Mouse (Mus musculus): ENCODE results near the gene Pdzd4. TPM values are rescaled to one million over a fixed set of nuclear protein-coding genes. Genes with fewer than 3 reads are reported as not detected.

Pdzd4 gene
- 0.63 and 1.0 TPM in 2 replicates for polyA plus RNA-seq (2016; fragmentation: Nextera tagmentation; extraction: Ambion mirVana)

GRCm38 (mm10) chrX:73824185-73825151, at the start of gene Pdzd4:
Gene Pdzd4 (minus strand): TSS chrX:73824969.
- H3K36me3 ChIP-seq, result no peaks in the 10 kb centered on the region
- WGBS, result 21% methylated on average over 80 of the region's 84 CpGs
- 0 out of 2 replicates have a peak, but pooled peaks cover 7% of the 10 kb centered on the region for H3K9me3 ChIP-seq
- peaks cover 35% of the 10 kb centered on the region for H3K27me3 ChIP-seq (ENCODE audit: insufficient read depth, poor library complexity, severe bottlenecking)
- peak; percentile 57 for DNase-seq (ENCODE audit: low spot score)
- H3K27ac ChIP-seq, result peak within 1 kb of the TSS; percentile 89
- peaks cover 19% of the 10 kb centered on the region; the same call in 1 of the 2 replicates for H3K4me1 ChIP-seq (replicated peaks)
- peak within 1 kb of the TSS; percentile 65 for H3K4me3 ChIP-seq

- no peak overlapping the region for H3K27ac ChIP-seq
- 69% methylated on average over 1 of the region's 1 CpGs for WGBS
Observed at GRCm38 (mm10) chrX:73871956-73872355, 47.2 kb upstream of the Pdzd4 start.

GRCm38 (mm10) chrX:73871474-73871873, 46.7 kb upstream of the Pdzd4 start:
- Histone ChIP-seq H3K9me3 (no peaks in the 10 kb centered on the region), H3K27ac (no peak overlapping the region), H3K4me3 (no peak overlapping the region), H3K4me1 (replicated peaks) (peaks cover 11% of the 10 kb centered on the region; the same call in 1 of the 2 replicates), H3K27me3 (ENCODE audit: insufficient read depth, poor library complexity, severe bottlenecking) (peaks cover under 1% of the 10 kb centered on the region), H3K36me3 (no peaks in the 10 kb centered on the region)
- no peak for DNase-seq (ENCODE audit: low spot score)

More at GRCm38 (mm10) chrX:73871956-73872355, 47.2 kb upstream of the Pdzd4 start:
- Histone ChIP-seq H3K36me3 (no peaks in the 10 kb centered on the region), H3K27me3 (ENCODE audit: insufficient read depth, poor library complexity, severe bottlenecking) (peaks cover 5% of the 10 kb centered on the region), H3K9me3 (no peaks in the 10 kb centered on the region), H3K4me1 (replicated peaks) (peaks cover 7% of the 10 kb centered on the region; the same call in 1 of the 2 replicates), H3K4me3 (no peak overlapping the region)
- DNase-seq (ENCODE audit: low spot score), result no peak

- Histone ChIP-seq H3K36me3 (no peaks in the 10 kb centered on the region), H3K27ac (no peak overlapping the region), H3K9me3 (no peaks in the 10 kb centered on the region), H3K4me3 (no peak overlapping the region), H3K27me3 (ENCODE audit: insufficient read depth, poor library complexity, severe bottlenecking) (no peaks in the 10 kb centered on the region), H3K4me1 (replicated peaks) (peaks cover 28% of the 10 kb centered on the region)
- WGBS, result 16% methylated on average over 5 of the region's 5 CpGs
- peak; percentile 35 for DNase-seq (ENCODE audit: low spot score)
Observed at GRCm38 (mm10) chrX:73869334-73869733, 44.6 kb upstream of the Pdzd4 start.

- WGBS, result 73% methylated on average over 1 of the region's 1 CpGs
- Histone ChIP-seq H3K4me1 (replicated peaks) (peaks cover 30% of the 10 kb centered on the region), H3K9me3 (no peaks in the 10 kb centered on the region), H3K27ac (0 out of 2 replicates have a peak overlapping the region, but pooled peaks have one; percentile 29), H3K27me3 (ENCODE audit: insufficient read depth, poor library complexity, severe bottlenecking) (no peaks in the 10 kb centered on the region), H3K4me3 (no peak overlapping the region), H3K36me3 (no peaks in the 10 kb centered on the region)
- no peak for DNase-seq (ENCODE audit: low spot score)
Observed at GRCm38 (mm10) chrX:73867852-73868251, 43.1 kb upstream of the Pdzd4 start.

- peaks cover 30% of the 10 kb centered on the region for H3K4me1 ChIP-seq (replicated peaks)
- no peaks in the 10 kb centered on the region for H3K9me3 ChIP-seq
- H3K27me3 ChIP-seq (ENCODE audit: insufficient read depth, poor library complexity, severe bottlenecking), result no peaks in the 10 kb centered on the region
- H3K4me3 ChIP-seq, result no peak overlapping the region
- 0 out of 2 replicates have a peak overlapping the region, but pooled peaks have one; percentile 29 for H3K27ac ChIP-seq
- no peaks in the 10 kb centered on the region for H3K36me3 ChIP-seq
- no peak for DNase-seq (ENCODE audit: low spot score)
- WGBS, result 22% methylated on average over 3 of the region's 3 CpGs
Observed at GRCm38 (mm10) chrX:73867256-73867655, 42.5 kb upstream of the Pdzd4 start.

- Histone ChIP-seq H3K4me3 (no peak overlapping the region), H3K36me3 (no peaks in the 10 kb centered on the region), H3K27me3 (ENCODE audit: insufficient read depth, poor library complexity, severe bottlenecking) (no peaks in the 10 kb centered on the region), H3K27ac (peak overlapping the region; percentile 40; the same call in 1 of the 2 replicates), H3K9me3 (no peaks in the 10 kb centered on the region), H3K4me1 (replicated peaks) (peaks cover 30% of the 10 kb centered on the region)
- peak; percentile 17 for DNase-seq (ENCODE audit: low spot score)
- 55% methylated on average over 3 of the region's 3 CpGs for WGBS
Observed at GRCm38 (mm10) chrX:73864692-73865091, 39.9 kb upstream of the Pdzd4 start.

GRCm38 (mm10) chrX:73855087-73855408, 30.3 kb upstream of the Pdzd4 start:
- Histone ChIP-seq H3K36me3 (no peaks in the 10 kb centered on the region), H3K27ac (no peak overlapping the region), H3K4me3 (no peak overlapping the region), H3K9me3 (no peaks in the 10 kb centered on the region), H3K4me1 (replicated peaks) (no peaks in the 10 kb centered on the region), H3K27me3 (ENCODE audit: insufficient read depth, poor library complexity, severe bottlenecking) (0 out of 2 replicates have a peak, but pooled peaks cover 3% of the 10 kb centered on the region)
- 60% methylated on average over 3 of the region's 3 CpGs for WGBS
- no peak for DNase-seq (ENCODE audit: low spot score)

- no peak overlapping the region for H3K4me3 ChIP-seq
- H3K27me3 ChIP-seq (ENCODE audit: insufficient read depth, poor library complexity, severe bottlenecking), result 0 out of 2 replicates have a peak, but pooled peaks cover 3% of the 10 kb centered on the region
- WGBS, result 87% methylated on average over 9 of the region's 9 CpGs
- no peaks in the 10 kb centered on the region for H3K36me3 ChIP-seq
- no peak overlapping the region for H3K27ac ChIP-seq
- no peak for DNase-seq (ENCODE audit: low spot score)
- H3K9me3 ChIP-seq, result no peaks in the 10 kb centered on the region
- H3K4me1 ChIP-seq (replicated peaks), result no peaks in the 10 kb centered on the region
Observed at GRCm38 (mm10) chrX:73854326-73855086, 29.7 kb upstream of the Pdzd4 start.

- no peaks in the 10 kb centered on the region for H3K4me1 ChIP-seq (replicated peaks)
- no peaks in the 10 kb centered on the region for H3K9me3 ChIP-seq
- H3K36me3 ChIP-seq, result no peaks in the 10 kb centered on the region
- no peak overlapping the region for H3K27ac ChIP-seq
- no peaks in the 10 kb centered on the region for H3K27me3 ChIP-seq (ENCODE audit: insufficient read depth, poor library complexity, severe bottlenecking)
- DNase-seq (ENCODE audit: low spot score), result no peak
- no peak overlapping the region for H3K4me3 ChIP-seq
- WGBS, result 90% methylated on average over 3 of the region's 3 CpGs
Observed at GRCm38 (mm10) chrX:73836691-73837090, 11.9 kb upstream of the Pdzd4 start.

- no peaks in the 10 kb centered on the region for H3K9me3 ChIP-seq
- H3K36me3 ChIP-seq, result no peaks in the 10 kb centered on the region
- H3K4me3 ChIP-seq, result no peak overlapping the region
- H3K27me3 ChIP-seq (ENCODE audit: insufficient read depth, poor library complexity, severe bottlenecking), result no peaks in the 10 kb centered on the region
- no peak overlapping the region for H3K27ac ChIP-seq
- no peak for DNase-seq (ENCODE audit: low spot score)
- no peaks in the 10 kb centered on the region for H3K4me1 ChIP-seq (replicated peaks)
- WGBS, result 90% methylated on average over 1 of the region's 1 CpGs
Observed at GRCm38 (mm10) chrX:73835731-73836130, 11.0 kb upstream of the Pdzd4 start.

- Histone ChIP-seq H3K4me3 (peak overlapping the region; percentile 65), H3K9me3 (0 out of 2 replicates have a peak, but pooled peaks cover 7% of the 10 kb centered on the region), H3K27me3 (ENCODE audit: insufficient read depth, poor library complexity, severe bottlenecking) (peaks cover 35% of the 10 kb centered on the region), H3K27ac (peak overlapping the region; percentile 89), H3K36me3 (no peaks in the 10 kb centered on the region), H3K4me1 (replicated peaks) (peaks cover 19% of the 10 kb centered on the region; the same call in 1 of the 2 replicates)
- DNase-seq (ENCODE audit: low spot score), result peak; percentile 20
- 23% methylated on average over 17 of the region's 17 CpGs for WGBS
Observed at GRCm38 (mm10) chrX:73823747-73824146, 1.0 kb downstream of the Pdzd4 start.

Measured in hindbrain, embryonic 10.5 days (tissue).